Mouse (Mus musculus) liver, adult (tissue): Measurements from ENCODE around the gene Optn.

Source experiments
- GATA4 ChIP-seq: IDR thresholded peaks from 2 replicates; pipeline ENCODE4 v1.6.1; 2014; ENCODE audit warnings: mild to moderate bottlenecking, low read length; ENCODE audit not compliant: insufficient replicate concordance

The Optn gene

GRCm38 (mm10) chr2:5064247-5064646 is 396 bp upstream of the Optn start:
- no peak for TF ChIP-seq GATA4

DNA sequence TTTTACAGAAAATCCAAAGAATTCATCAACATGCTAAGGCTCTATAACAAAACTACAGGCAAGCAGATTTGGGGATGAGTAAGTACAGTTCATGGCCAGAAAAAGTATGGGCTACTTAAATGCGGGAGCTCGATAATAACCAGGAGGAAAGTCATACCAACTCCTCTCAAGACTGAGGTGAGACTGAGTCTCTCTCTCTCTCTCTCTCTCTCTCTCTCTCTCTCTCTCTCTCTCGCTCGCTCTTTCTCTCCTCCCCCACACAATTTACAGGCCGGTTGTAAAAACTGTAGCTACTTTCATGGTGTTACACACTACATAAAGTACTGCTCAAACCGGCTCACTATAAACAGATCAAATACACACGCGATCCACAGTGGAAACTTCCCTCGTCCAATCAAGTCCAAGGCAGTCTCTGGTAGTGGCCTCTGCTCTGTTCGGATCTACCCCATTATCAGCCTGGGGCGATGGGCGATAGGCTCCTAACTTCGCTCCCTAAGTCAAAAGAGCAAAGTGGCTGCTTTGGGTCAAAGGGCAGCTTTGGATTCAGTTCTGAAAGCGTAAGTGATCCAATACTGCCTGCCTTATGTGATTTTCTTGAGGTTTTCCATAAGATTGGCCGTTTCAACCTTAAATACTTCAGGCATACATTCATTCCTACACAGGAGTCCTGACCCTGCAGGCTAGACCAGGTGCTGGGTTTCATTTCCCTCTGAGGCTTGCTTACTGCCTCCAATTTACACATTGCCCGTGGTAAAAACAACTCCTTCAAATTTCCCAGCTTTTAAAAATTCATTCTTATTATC is 1.2 kb downstream of the Optn start:
- no peak for TF ChIP-seq GATA4

- no peak for TF ChIP-seq GATA4
Observed at GRCm38 (mm10) chr2:5061133-5061708, 2.6 kb downstream of the Optn start.

- no peak for TF ChIP-seq GATA4
Observed at GRCm38 (mm10) chr2:5059997-5060396, 3.9 kb downstream of the Optn start.

GRCm38 (mm10) chr2:5058436-5058835 is 5.4 kb downstream of the Optn start:
- TF ChIP-seq GATA4, result no peak

- TF ChIP-seq GATA4, result no peak
Observed at GRCm38 (mm10) chr2:5050562-5050961, 13.3 kb downstream of the Optn start.

GRCm38 (mm10) chr2:5047016-5047415 is 16.8 kb downstream of the Optn start:
- TF ChIP-seq GATA4, result no peak

- TF ChIP-seq GATA4, result no peak
Observed at GRCm38 (mm10) chr2:5045269-5045965, 18.4 kb downstream of the Optn start.

GRCm38 (mm10) chr2:5044321-5044720 is 19.5 kb downstream of the Optn start:
- TF ChIP-seq GATA4, result no peak

- no peak for TF ChIP-seq GATA4
Observed at GRCm38 (mm10) chr2:5043476-5043761, 20.4 kb downstream of the Optn start.

- no peak for TF ChIP-seq GATA4
Observed at GRCm38 (mm10) chr2:5042616-5043475, 21.0 kb downstream of the Optn start.

DNA sequence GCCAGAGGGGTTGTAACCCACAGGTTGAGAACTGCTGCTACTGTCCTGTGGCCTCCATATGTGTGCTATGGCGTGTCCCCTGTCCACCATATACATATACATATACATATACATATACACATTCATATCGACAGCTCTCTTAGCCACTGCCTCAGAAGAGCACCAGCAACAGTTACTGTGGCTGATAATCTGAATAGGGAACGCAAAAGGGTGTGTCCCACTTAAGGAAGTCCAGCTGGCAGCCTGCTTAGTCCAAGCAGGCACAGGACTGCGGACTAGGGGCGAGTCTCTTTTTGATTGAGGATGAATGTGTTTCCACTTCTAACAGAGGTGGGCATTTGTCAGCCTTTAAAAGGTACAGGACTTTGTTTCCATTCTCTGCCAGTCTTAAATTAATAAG is 22.0 kb downstream of the Optn start:
- TF ChIP-seq GATA4, result no peak

- TF ChIP-seq GATA4, result no peak
Observed at GRCm38 (mm10) chr2:5040281-5041161, 23.3 kb downstream of the Optn start.

DNA sequence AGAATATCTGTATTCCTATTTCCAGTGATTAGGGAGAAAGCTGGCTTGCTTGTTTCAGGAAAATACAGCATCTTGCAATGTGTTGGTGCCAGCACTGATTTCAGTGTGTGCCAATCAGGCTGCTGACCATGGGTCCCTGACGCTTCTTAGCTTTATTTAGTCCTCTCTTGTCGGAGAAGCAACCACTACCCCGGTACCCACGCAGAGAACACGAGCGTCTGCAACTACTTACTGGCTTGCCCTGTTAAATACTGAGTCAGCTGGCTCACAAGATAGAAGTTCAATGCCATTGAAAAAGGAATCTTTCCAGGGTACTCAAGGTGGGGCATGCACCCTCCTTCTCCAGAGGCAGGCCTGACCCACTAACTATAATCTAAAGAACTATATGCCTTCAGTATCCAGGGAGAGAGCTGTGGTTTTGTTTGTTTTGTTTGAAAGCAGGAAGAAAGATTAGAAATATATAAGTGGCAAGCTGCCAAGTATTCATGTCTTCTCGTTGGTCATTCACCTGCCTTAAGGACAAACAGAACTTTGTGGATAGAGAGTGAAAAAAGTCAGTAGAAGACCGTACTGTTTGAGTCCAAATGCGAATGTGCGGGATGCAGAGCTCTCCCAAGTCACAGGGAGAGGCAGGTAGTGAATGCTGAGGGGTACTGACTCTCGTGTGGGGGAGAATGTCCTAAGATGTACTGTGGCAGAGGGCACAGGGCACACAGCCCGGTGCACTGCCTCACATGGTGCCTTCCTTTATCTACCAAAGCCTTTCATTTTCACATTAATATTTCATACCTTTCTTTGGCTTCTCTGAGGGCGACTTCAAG is 24.3 kb downstream of the Optn start:
- TF ChIP-seq GATA4, result no peak

DNA sequence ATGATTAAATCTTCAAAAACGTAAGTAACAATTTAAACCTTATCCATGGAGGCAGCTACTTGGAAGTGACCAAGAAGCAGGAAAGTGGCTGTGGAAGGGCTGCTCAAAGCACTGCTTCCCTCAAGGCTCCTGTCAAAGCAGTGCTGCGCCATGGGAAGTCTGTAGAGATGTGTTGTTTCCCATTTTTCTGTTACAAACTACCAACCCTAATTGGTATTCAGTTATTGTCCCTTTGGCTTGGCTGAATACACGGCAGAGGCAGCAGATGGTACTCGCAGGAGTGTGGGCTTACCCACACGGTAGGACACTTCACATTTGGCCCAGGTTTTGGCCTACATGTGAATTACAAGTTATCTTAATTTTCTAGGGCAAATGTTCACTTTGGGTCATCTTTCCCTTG is 25.5 kb downstream of the Optn start:
- TF ChIP-seq GATA4, result no peak
